Mouse (Mus musculus) liver, embryonic 16.5 days (tissue): ENCODE measurements around the gene Tmtc1. TPM values are rescaled to one million over a fixed set of nuclear protein-coding genes. Genes with fewer than 3 reads are reported as not detected.

ENCODE experiments used
- ATAC-seq: fragments of 200-750 bp; cut with Nextera tagmentation; 2 replicates; pipeline ENCODE4 v1.8.0; 2017; ENCODE audit warnings: low read depth, mild to moderate bottlenecking, moderate number of reproducible peaks, moderate library complexity
- H3K27ac ChIP-seq: fragments of 300-500 bp; sonication (generic); 2 replicates; pipeline ENCODE4 v1.5.1; 2014; ENCODE audit warnings: mild to moderate bottlenecking, low read length
- H3K27me3 ChIP-seq: fragments of 300-500 bp; sonication (generic); 2 replicates; pipeline ENCODE4 v1.6.1; 2014; ENCODE audit warnings: low read depth, low read length, mixed read lengths; ENCODE audit not compliant: control insufficient read depth, insufficient read depth
- H3K36me3 ChIP-seq: fragments of 300-500 bp; sonication (generic); 2 replicates; pipeline ENCODE4 v1.6.1; 2014; ENCODE audit warnings: mild to moderate bottlenecking; ENCODE audit not compliant: control insufficient read depth, insufficient read depth
- H3K4me1 ChIP-seq: fragments of 300-500 bp; sonication (generic); 2 replicates; pipeline ENCODE4 v1.6.1; 2014; ENCODE audit warnings: low read depth, low read length, mixed read lengths; ENCODE audit not compliant: control insufficient read depth
- H3K4me2 ChIP-seq: fragments of 300-500 bp; sonication (generic); 2 replicates; pipeline ENCODE4 v1.6.1; 2014; ENCODE audit warnings: low read depth, low read length, mixed read lengths
- H3K4me3 ChIP-seq: fragments of 300-500 bp; sonication (generic); 2 replicates; pipeline ENCODE4 v1.5.1; 2014; ENCODE audit warnings: low read depth, mild to moderate bottlenecking, low read length
- H3K9ac ChIP-seq: fragments of 300-500 bp; sonication (generic); 2 replicates; pipeline ENCODE4 v1.6.1; 2014; ENCODE audit warnings: low read depth, low read length
- H3K9me3 ChIP-seq: fragments of 300-500 bp; sonication (generic); replicated peaks from 2 replicates; pipeline ENCODE4 v1.6.1; 2016; ENCODE audit warnings: low read length; ENCODE audit not compliant: control insufficient read depth
- WGBS: fragments of 180-500 bp; shearing (Covaris S2); extraction: QIAGEN DNeasy Blood & Tissue Kit; methylation state at CpG from one replicate; pipeline ENCODE4 v1.1.7; 2014; ENCODE audit not compliant: insufficient replicate concordance; 5-methylcytosine and 5-hydroxymethylcytosine counted together
- polyA plus RNA-seq: library from polyadenylated mRNA; unstranded; fragments of >200 nt; fragmentation: Nextera tagmentation; extraction: Ambion mirVana; gene quantifications from 2 replicates; pipeline ENCODE4 v1.2.1, GENCODE M21; 2015

The Tmtc1 gene
- polyA plus RNA-seq, 1 experiment from 2014 or later = 0.06 TPM

GRCm38 (mm10) chr6:148328928-148329327 lies 115.3 kb downstream of the Tmtc1 start:
- Histone ChIP-seq H3K4me3 (no peak overlapping the region), H3K27ac (no peak overlapping the region), H3K9me3 (no peaks in the 10 kb centered on the region), H3K36me3 (no peaks in the 10 kb centered on the region), H3K4me1 (no peaks in the 10 kb centered on the region), H3K27me3 (no peaks in the 10 kb centered on the region), H3K4me2 (no peak overlapping the region), H3K9ac (no peak overlapping the region)
- no peak for ATAC-seq
- 69% methylated on average over 2 of the region's 2 CpGs for WGBS

- H3K4me2 ChIP-seq = no peak overlapping the region
- no peak overlapping the region for H3K27ac ChIP-seq
- no peak overlapping the region for H3K9ac ChIP-seq
- 61% methylated on average over 6 of the region's 6 CpGs for WGBS
- ATAC-seq = no peak
- H3K36me3 ChIP-seq = no peaks in the 10 kb centered on the region
- H3K9me3 ChIP-seq = no peaks in the 10 kb centered on the region
- no peaks in the 10 kb centered on the region for H3K4me1 ChIP-seq
- H3K27me3 ChIP-seq = no peaks in the 10 kb centered on the region
- H3K4me3 ChIP-seq = no peak overlapping the region
Measured at GRCm38 (mm10) chr6:148328130-148328529, 116.1 kb downstream of the Tmtc1 start.

- Histone ChIP-seq H3K27ac (no peak overlapping the region), H3K9ac (no peak overlapping the region), H3K36me3 (no peaks in the 10 kb centered on the region), H3K4me3 (no peak overlapping the region), H3K27me3 (no peaks in the 10 kb centered on the region), H3K4me2 (no peak overlapping the region), H3K9me3 (no peaks in the 10 kb centered on the region), H3K4me1 (no peaks in the 10 kb centered on the region)
- ATAC-seq = no peak
Measured at GRCm38 (mm10) chr6:148318736-148319135, 125.5 kb downstream of the Tmtc1 start.

- H3K36me3 ChIP-seq = no peaks in the 10 kb centered on the region
- H3K9ac ChIP-seq = no peak overlapping the region
- H3K4me1 ChIP-seq = no peaks in the 10 kb centered on the region
- H3K4me3 ChIP-seq = no peak overlapping the region
- no peaks in the 10 kb centered on the region for H3K27me3 ChIP-seq
- no peaks in the 10 kb centered on the region for H3K9me3 ChIP-seq
- 57% methylated on average over 5 of the region's 5 CpGs for WGBS
- H3K27ac ChIP-seq = no peak overlapping the region
- ATAC-seq = no peak
- no peak overlapping the region for H3K4me2 ChIP-seq
Measured at GRCm38 (mm10) chr6:148315571-148316080, 128.6 kb downstream of the Tmtc1 start.

GRCm38 (mm10) chr6:148315106-148315505 lies 129.1 kb downstream of the Tmtc1 start:
- no peak overlapping the region for H3K4me3 ChIP-seq
- H3K4me1 ChIP-seq = no peaks in the 10 kb centered on the region
- no peak overlapping the region for H3K27ac ChIP-seq
- no peak for ATAC-seq
- no peaks in the 10 kb centered on the region for H3K36me3 ChIP-seq
- no peaks in the 10 kb centered on the region for H3K27me3 ChIP-seq
- no peak overlapping the region for H3K9ac ChIP-seq
- no peaks in the 10 kb centered on the region for H3K9me3 ChIP-seq
- no peak overlapping the region for H3K4me2 ChIP-seq

GRCm38 (mm10) chr6:148310981-148311380 lies 133.2 kb downstream of the Tmtc1 start:
- H3K36me3 ChIP-seq = no peaks in the 10 kb centered on the region
- no peak overlapping the region for H3K9ac ChIP-seq
- H3K9me3 ChIP-seq = no peaks in the 10 kb centered on the region
- WGBS = 32% methylated on average over 2 of the region's 2 CpGs
- H3K27ac ChIP-seq = no peak overlapping the region
- H3K27me3 ChIP-seq = no peaks in the 10 kb centered on the region
- H3K4me2 ChIP-seq = no peak overlapping the region
- no peaks in the 10 kb centered on the region for H3K4me1 ChIP-seq
- ATAC-seq = no peak
- H3K4me3 ChIP-seq = no peak overlapping the region

- H3K27me3 ChIP-seq = no peaks in the 10 kb centered on the region
- no peaks in the 10 kb centered on the region for H3K4me1 ChIP-seq
- H3K27ac ChIP-seq = no peak overlapping the region
- no peak overlapping the region for H3K4me3 ChIP-seq
- no peaks in the 10 kb centered on the region for H3K9me3 ChIP-seq
- no peak overlapping the region for H3K4me2 ChIP-seq
- no peak for ATAC-seq
- H3K9ac ChIP-seq = no peak overlapping the region
- H3K36me3 ChIP-seq = no peaks in the 10 kb centered on the region
- WGBS = 67% methylated on average over 5 of the region's 5 CpGs
Measured at GRCm38 (mm10) chr6:148305821-148306220, 138.4 kb downstream of the Tmtc1 start.

- H3K4me2 ChIP-seq = no peak overlapping the region
- H3K27me3 ChIP-seq = no peaks in the 10 kb centered on the region
- WGBS = 46% methylated on average over 3 of the region's 3 CpGs
- H3K4me3 ChIP-seq = no peak overlapping the region
- no peaks in the 10 kb centered on the region for H3K9me3 ChIP-seq
- no peak for ATAC-seq
- no peaks in the 10 kb centered on the region for H3K36me3 ChIP-seq
- H3K9ac ChIP-seq = no peak overlapping the region
- H3K27ac ChIP-seq = no peak overlapping the region
- no peaks in the 10 kb centered on the region for H3K4me1 ChIP-seq
Measured at GRCm38 (mm10) chr6:148305191-148305590, 139.0 kb downstream of the Tmtc1 start.

GRCm38 (mm10) chr6:148302261-148302660 lies 141.9 kb downstream of the Tmtc1 start:
- Histone ChIP-seq H3K4me1 (no peaks in the 10 kb centered on the region), H3K4me3 (no peak overlapping the region), H3K27me3 (no peaks in the 10 kb centered on the region), H3K4me2 (no peak overlapping the region), H3K9ac (no peak overlapping the region), H3K9me3 (no peaks in the 10 kb centered on the region), H3K36me3 (no peaks in the 10 kb centered on the region), H3K27ac (no peak overlapping the region)
- no peak for ATAC-seq
- WGBS = 65% methylated on average over 2 of the region's 2 CpGs

- Histone ChIP-seq H3K36me3 (no peaks in the 10 kb centered on the region), H3K9ac (no peak overlapping the region), H3K4me3 (no peak overlapping the region), H3K4me1 (no peaks in the 10 kb centered on the region), H3K4me2 (no peak overlapping the region), H3K27ac (no peak overlapping the region), H3K27me3 (no peaks in the 10 kb centered on the region), H3K9me3 (no peaks in the 10 kb centered on the region)
- 54% methylated on average over 4 of the region's 4 CpGs for WGBS
- no peak for ATAC-seq
Measured at GRCm38 (mm10) chr6:148297086-148297485, 147.1 kb downstream of the Tmtc1 start.
